Mouse (Mus musculus) gastrocnemius, adult 8-10 months (tissue): ENCODE data around the gene Kcnq2. TPM values are rescaled to one million over a fixed set of nuclear protein-coding genes. Genes with fewer than 3 reads are reported as not detected.

Source experiments
- DNase-seq, 2 experiments: peaks; one replicate each; pipeline ENCODE4 v3.0.0; 2022; ENCODE audit warnings: low spot score in 2 of 2
- total RNA-seq, 4 experiments: library from RNA; stranded (reverse); gene quantifications; 2 replicates each; pipeline ENCODE4 v1.2.4; 2022

Gene Kcnq2
- total RNA-seq, 4 experiments from 2014 or later = 0.15 to 0.19 TPM; not detected in 2

DNA sequence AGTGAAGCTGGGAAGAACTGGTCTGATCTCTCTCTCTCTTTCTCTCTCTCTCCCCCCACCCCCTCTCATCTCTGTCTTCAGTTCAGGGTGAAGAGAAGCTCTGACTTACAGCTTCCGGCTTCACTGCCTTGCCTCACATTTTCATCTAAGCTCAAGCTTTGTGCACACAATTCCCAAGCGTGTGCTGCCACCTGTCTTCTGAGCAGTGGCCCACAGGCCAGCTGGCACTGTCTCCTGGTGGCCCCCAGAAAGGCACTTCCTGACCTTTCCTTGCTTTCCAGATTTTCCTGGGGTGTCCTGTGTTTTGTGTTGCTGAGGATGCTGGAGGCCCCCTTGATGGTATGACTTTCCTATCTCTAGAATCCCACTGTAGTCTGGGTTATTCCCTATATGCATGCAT is 31.0 kb downstream of the Kcnq2 start:
- no peak for DNase-seq

- no peak for DNase-seq
Measured at GRCm38 (mm10) chr2:181102161-181102560, 32.9 kb downstream of the Kcnq2 start.

GRCm38 (mm10) chr2:181101626-181102025 is 33.5 kb downstream of the Kcnq2 start:
- no peak for DNase-seq

GRCm38 (mm10) chr2:181100087-181100486 is 35.0 kb downstream of the Kcnq2 start:
- no peak for DNase-seq

- no peak for DNase-seq
Measured at GRCm38 (mm10) chr2:181090123-181090522, 45.0 kb downstream of the Kcnq2 start.

DNA sequence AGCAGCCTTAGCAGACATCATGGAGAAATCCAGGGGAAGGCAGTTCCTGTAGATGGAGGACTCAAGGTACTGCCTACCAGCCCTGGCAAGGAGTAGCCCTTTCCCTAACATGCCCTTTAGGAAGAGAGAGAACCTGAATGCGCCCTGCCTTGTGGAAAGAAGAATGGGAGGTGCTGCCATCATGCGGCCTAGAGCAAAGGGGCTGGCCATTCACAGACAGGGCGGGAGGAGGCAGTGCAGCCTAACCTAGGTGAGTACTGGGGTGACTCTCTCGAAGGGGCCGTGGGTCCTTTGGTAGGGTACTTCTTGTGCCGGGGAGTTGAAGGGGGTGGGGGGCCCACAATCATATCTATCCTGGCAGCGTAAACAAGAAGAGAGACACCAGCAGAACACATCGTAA is 50.1 kb downstream of the Kcnq2 start:
- no peak for DNase-seq

DNA sequence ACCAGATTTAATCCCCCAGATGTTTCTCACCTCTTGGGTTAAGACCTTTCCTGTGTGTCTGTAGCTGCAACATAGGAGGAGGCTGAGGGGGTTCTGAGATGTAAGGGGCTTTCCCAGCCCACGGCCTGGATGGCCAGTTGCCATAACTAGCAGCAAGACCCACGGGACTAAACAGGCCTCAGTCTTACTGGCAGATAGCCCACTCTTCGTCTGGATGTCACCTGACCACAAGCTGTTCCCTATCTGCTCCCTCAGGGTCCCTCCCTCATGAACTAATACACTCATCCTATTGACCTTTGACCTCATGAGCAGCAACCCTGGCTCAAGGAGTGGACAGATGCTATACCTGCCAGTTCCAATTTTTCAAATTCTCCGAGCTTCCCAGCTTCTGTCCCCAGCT is 51.2 kb downstream of the Kcnq2 start:
- DNase-seq = no peak

GRCm38 (mm10) chr2:181080886-181081285 is 54.2 kb downstream of the Kcnq2 start:
- DNase-seq = no peak

DNA sequence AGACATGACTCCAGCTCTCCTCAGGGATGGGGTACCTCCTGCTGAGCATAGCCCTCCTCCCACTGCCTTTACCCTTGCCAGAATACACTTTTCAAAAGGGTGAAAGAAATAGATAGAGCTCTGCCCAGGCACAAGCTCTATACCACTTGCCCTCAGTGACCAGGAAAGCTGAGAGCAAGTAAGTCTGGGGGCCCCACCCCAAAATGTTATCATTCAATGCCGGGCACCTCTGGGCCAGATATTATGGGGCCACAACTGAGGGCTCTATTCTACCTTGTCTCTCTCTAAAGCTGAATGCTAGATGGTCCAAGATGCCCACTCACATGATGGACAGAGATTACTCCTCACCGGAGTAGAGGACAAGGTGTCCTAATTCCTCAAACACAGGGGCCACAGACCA is 55.6 kb downstream of the Kcnq2 start:
- no peak for DNase-seq

- no peak for DNase-seq
Measured at GRCm38 (mm10) chr2:181078908-181079307, 56.2 kb downstream of the Kcnq2 start.

DNA sequence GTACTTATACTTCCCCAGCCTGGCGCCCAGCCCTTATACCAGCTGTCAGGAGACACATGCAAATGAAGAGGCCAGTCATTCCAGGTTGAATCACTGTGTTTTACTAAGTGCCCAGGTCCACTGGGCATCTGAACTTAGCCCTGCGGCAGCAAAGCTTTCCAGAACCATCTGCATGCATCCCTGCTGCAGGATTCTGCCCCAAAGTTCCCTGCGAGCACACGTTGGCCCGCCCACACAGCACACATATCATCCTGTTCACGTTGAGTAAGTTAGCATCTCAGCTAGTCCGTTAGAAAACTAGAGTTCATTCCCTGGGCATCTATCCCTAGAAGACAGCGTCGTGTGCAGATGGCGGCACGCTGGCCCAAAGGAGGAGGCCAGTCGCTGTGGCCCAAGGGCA is 59.6 kb downstream of the Kcnq2 start:
- DNase-seq = no peak

DNA sequence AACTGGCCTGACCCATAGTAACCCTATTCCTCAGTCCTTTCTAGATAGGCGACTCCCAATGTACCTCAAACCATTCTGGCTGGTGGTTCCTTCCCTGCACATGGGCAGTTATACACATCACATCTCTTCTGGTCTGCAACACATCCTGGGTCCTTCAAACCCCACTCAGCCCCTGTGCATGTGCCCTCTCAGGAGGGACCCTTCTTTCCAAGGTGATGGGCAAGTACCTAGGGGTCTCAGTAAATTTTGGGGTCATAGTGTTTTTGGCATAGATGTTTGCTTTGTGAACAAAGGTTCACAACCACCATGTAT is 62.7 kb downstream of the Kcnq2 start:
- DNase-seq = no peak

DNA sequence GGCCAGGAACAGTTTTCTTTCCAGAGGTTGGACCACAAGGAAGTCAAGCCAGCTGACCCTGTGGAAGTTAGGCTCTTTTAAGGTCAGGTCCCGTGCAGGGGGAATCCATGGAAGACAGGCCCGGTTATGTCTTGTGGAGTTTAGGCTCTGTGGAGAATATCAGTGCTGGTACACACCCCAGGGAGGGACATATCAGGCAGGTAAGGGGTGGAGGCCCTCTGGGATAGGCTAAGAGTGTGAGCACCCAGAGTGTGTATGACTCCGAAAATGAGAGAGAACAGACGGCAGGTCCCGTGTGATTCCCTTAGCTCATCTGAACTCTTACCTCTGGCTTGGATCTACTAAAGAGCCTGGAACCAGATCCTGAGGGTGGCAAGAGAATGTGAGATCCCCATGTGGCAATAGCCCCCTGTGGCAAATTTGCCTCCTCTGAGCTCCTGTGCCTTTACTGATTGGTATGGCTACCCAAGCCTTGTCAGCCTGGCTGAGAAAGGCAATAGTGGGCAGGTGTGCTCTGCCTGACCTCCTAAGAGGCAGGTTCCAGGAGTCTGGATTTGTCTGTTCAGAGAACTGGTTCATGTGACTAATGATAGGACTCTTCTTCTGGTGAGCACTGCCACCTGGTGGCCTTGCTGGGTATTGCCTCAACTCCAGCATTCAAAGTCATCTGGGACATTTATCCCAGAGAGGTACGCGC is 63.2 kb downstream of the Kcnq2 start:
- peak; percentile 62 to 69 for DNase-seq

GRCm38 (mm10) chr2:181070136-181070535 is 65.0 kb downstream of the Kcnq2 start:
- DNase-seq = no peak

DNA sequence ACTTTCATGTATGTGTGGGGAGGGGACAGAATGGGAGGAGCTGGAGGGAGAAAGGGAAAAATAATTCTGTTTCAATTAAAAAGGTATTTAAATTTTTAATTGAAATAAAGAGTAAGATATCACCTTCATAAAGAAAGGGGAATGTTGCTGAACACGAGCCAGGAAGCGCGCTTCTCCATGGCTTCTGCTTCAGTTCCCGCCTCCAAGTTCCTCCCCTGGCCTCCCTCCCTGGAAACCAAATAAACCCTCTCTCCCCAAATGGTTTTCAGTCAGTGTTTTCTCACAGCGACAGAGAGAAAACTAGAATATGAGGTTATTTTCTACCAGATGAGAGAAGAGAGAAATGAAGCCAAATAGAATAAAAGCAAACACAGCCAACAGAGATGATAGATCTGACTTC is 66.6 kb downstream of the Kcnq2 start:
- DNase-seq = no peak

DNA sequence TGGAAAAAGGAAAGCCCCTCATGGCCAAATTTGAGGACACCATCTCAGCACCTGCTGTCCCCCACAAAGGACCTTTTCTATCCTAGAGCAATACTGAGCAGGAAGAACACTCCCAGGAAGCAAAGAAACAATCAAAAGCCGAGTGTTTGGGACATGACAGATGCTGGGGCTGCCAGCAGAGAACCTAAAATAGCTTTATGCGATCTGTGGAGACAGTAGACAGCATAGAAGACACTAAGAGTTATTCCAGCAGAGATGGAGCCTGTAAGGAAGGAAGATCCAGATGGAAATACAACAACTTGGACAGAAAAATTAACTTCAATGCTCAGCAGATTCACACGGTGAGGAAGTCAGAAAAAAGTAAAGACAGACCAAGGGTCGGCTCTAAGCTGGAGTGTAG is 69.3 kb downstream of the Kcnq2 start:
- no peak for DNase-seq

DNA sequence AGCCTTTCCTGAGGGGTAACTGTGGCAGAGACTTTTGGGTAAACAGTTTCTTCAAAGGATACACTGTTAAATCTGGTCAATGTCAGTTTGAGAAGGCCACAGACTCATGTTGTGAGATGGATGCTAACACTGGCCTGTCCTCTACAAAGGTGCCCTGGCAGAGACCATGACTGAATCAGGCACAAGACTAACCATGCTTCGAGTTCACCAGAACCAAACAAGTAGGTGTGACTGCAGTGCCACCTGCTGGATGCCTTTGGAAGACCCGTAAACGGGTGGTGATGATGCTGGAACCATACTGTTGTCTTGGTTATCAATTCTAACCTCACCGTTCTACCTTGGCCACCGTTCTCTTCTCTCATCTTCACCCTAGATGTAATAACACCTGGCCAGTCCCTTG is 75.0 kb downstream of the Kcnq2 start:
- DNase-seq = peak; percentile 35 to 37

GRCm38 (mm10) chr2:181058193-181058592 is 76.9 kb downstream of the Kcnq2 start:
- DNase-seq = no peak

GRCm38 (mm10) chr2:181057341-181057740 is 77.8 kb downstream of the Kcnq2 start:
- DNase-seq = no peak

GRCm38 (mm10) chr2:181052171-181052570 is 82.9 kb downstream of the Kcnq2 start:
- no peak for DNase-seq

DNA sequence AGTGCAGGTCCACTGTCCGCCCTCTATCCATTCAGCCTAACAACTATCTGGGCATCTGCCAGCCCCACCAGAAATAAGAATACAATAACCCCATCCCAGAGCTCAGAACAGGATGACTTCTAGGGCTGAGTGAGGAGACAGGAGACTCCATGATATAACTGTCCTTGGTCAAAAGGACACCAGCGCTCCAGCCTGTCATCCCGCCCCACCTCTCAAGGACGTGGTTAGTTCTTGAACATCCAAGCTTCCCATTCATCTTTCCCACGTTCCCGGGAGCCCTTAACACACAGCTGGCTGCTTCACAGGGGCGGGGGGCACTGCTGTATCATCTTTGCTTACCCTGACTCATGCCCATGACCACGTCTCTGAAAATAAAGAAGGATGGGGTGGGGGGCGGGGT is 86.1 kb downstream of the Kcnq2 start:
- no peak for DNase-seq

- DNase-seq = no peak
Measured at GRCm38 (mm10) chr2:181048252-181048945, 86.7 kb downstream of the Kcnq2 start.

- DNase-seq = no peak
Measured at GRCm38 (mm10) chr2:181044001-181044400, 91.1 kb downstream of the Kcnq2 start.
